ENCODE assay signal across 28 mouse cellular contexts in genomic region chr3:148387550-148387949, GRCm38 (mm10).
DNase-seq lines count a peak whose midpoint lies in the region; ATAC-seq and TF ChIP-seq lines count a peak whose summit lies in the region.
"Had no signal": no experiment of that assay in that cellular context is flagged by ENCODE, and none has a peak within 500 bp of the region (broad histone marks: within the 10 kb centered on the region; RNA-seq: fewer than 3 reads in every experiment).

No protein-coding gene starts in this region.

- no peaks in the 10 kb centered on the region for H3K36me3 ChIP-seq in lung, embryonic 14.5 days (ENCODE audit: insufficient read depth)
- no peaks in the 10 kb centered on the region for H3K36me3 ChIP-seq in embryonic facial prominence, embryonic 10.5 days (replicated peaks)
- no peaks in the 10 kb centered on the region for H3K36me3 ChIP-seq in limb, embryonic 10.5 days
- H3K36me3 ChIP-seq: embryonic facial prominence, embryonic 15.5 days; hindbrain, embryonic 10.5 days; hindbrain, embryonic 13.5 days; intestine, embryonic 15.5 days had no signal

- DNase-seq in lung, embryonic 14.5 days = peak; percentile 21
- no peak for DNase-seq in lung, postnatal 10 days
- DNase-seq in embryonic facial prominence, embryonic 10.5 days (ENCODE audit: low spot score) = no peak
- DNase-seq in limb, embryonic 10.5 days (ENCODE audit: low spot score) = no peak
- peak; percentile 4 for DNase-seq in naive thymus-derived CD4-positive, alpha-beta T cell, adult 2 months (ENCODE audit: low read depth)
- DNase-seq in Muller cell, postnatal 12 days (ENCODE audit: inconsistent ontology term) = no peak
- DNase-seq in heart, adult 8-10 months (ENCODE audit: low spot score) = no peak
- no peak for DNase-seq in heart, postnatal 10 days
- DNase-seq: adrenal gland, postnatal 10 days; B cell, adult 2 months; cerebellum, adult 11 months; cerebellum, adult 2 months; cerebellum, adult 9-11 months; cerebellum, postnatal 25 days; embryo, embryonic 11 days; forebrain, postnatal 0 days; gastrocnemius, adult 2 months; gastrocnemius, postnatal 14 days; heart, adult 2 months; heart, postnatal 36 days had no signal

- no peaks in the 10 kb centered on the region for H3K9me3 ChIP-seq in lung, embryonic 14.5 days (ENCODE audit: low read depth, low read length)
- no peaks in the 10 kb centered on the region for H3K9me3 ChIP-seq in embryonic facial prominence, embryonic 10.5 days
- H3K9me3 ChIP-seq in limb, embryonic 10.5 days (replicated peaks) = no peaks in the 10 kb centered on the region
- H3K9me3 ChIP-seq: embryonic facial prominence, embryonic 15.5 days; hindbrain, embryonic 13.5 days; intestine, embryonic 15.5 days had no signal

- H3K4me1 ChIP-seq in lung, embryonic 14.5 days (ENCODE audit: insufficient read depth) = peaks cover 3% of the 10 kb centered on the region; the same call in 1 of the 2 replicates
- H3K4me1 ChIP-seq in embryonic facial prominence, embryonic 10.5 days = peaks cover 25% of the 10 kb centered on the region
- H3K4me1 ChIP-seq in limb, embryonic 10.5 days = peaks cover 16% of the 10 kb centered on the region
- H3K4me1 ChIP-seq: hindbrain, embryonic 13.5 days; intestine, embryonic 15.5 days had no signal

- WGBS in lung, embryonic 14.5 days = 47% methylated on average over 6 of the region's 6 CpGs
- WGBS in embryonic facial prominence, embryonic 10.5 days = 69% methylated on average over 6 of the region's 6 CpGs
- WGBS in limb, embryonic 10.5 days = 75% methylated on average over 6 of the region's 6 CpGs

- no peak overlapping the region for H3K27ac ChIP-seq in lung, embryonic 14.5 days (ENCODE audit: low read depth)
- peak overlapping the region; percentile 60; the same call in 1 of the 2 replicates for H3K27ac ChIP-seq in embryonic facial prominence, embryonic 10.5 days (replicated peaks)
- peak overlapping the region; percentile 67 for H3K27ac ChIP-seq in limb, embryonic 10.5 days
- H3K27ac ChIP-seq: embryonic facial prominence, embryonic 15.5 days; gastrocnemius, adult 2 months; heart, adult 2 months; hindbrain, embryonic 10.5 days; hindbrain, embryonic 13.5 days; intestine, embryonic 15.5 days had no signal

- H3K4me3 ChIP-seq in lung, embryonic 14.5 days (ENCODE audit: low read depth, low read length) = no peak overlapping the region
- no peak overlapping the region for H3K4me3 ChIP-seq in embryonic facial prominence, embryonic 10.5 days
- H3K4me3 ChIP-seq in limb, embryonic 10.5 days = no peak overlapping the region
- H3K4me3 ChIP-seq: embryonic facial prominence, embryonic 15.5 days; gastrocnemius, adult 2 months; heart, adult 2 months; hindbrain, embryonic 10.5 days; hindbrain, embryonic 13.5 days; intestine, embryonic 15.5 days had no signal

- intact Hi-C loops in heart, postnatal 10 days (cut with DNase I) = no loop called here

- TF ChIP-seq CTCF in lung, embryonic 14.5 days (IDR thresholded peaks at IDR 0.05; ENCODE audit: low read depth) = no peak

- H3K9ac ChIP-seq in lung, embryonic 14.5 days = no peak overlapping the region
- H3K9ac ChIP-seq: embryonic facial prominence, embryonic 15.5 days; forebrain, postnatal 0 days; hindbrain, embryonic 13.5 days; intestine, embryonic 15.5 days had no signal

- no peaks in the 10 kb centered on the region for H3K27me3 ChIP-seq in lung, embryonic 14.5 days (ENCODE audit: insufficient read depth, low read length)
- H3K27me3 ChIP-seq in embryonic facial prominence, embryonic 10.5 days (replicated peaks; ENCODE audit: low read depth, poor library complexity, severe bottlenecking) = no peaks in the 10 kb centered on the region
- no peaks in the 10 kb centered on the region for H3K27me3 ChIP-seq in limb, embryonic 10.5 days (ENCODE audit: low read depth, poor library complexity, severe bottlenecking)
- H3K27me3 ChIP-seq: embryonic facial prominence, embryonic 15.5 days; hindbrain, embryonic 13.5 days; intestine, embryonic 15.5 days; Patski had no signal

- ATAC-seq in lung, embryonic 14.5 days (ENCODE audit: insufficient read depth) = no peak
- ATAC-seq: forebrain, embryonic 14.5 days; forebrain, postnatal 0 days; hindbrain, embryonic 16.5 days; intestine, embryonic 15.5 days; Patski had no signal

- H3K4me2 ChIP-seq in lung, embryonic 14.5 days = no peak overlapping the region
- H3K4me2 ChIP-seq: embryonic facial prominence, embryonic 15.5 days; heart, embryonic 11.5 days; hindbrain, embryonic 13.5 days; intestine, embryonic 15.5 days had no signal

Comparison
In these comparisons a context has a peak if more than half of its experiments do, and no peak if none do; other contexts are left out.
1. DNase-seq: peak in lung, embryonic 14.5 days (single experiment) and naive thymus-derived CD4-positive, alpha-beta T cell, adult 2 months (single experiment); none in lung, postnatal 10 days (single experiment), embryonic facial prominence, embryonic 10.5 days (single experiment), limb, embryonic 10.5 days (single experiment), Muller cell, postnatal 12 days (single experiment), heart, adult 8-10 months (single experiment) and heart, postnatal 10 days (0 of 2).